Mouse (Mus musculus) kidney, adult 2 months (tissue): Measurements from ENCODE around the gene Ciita. TPM values are rescaled to one million over a fixed set of nuclear protein-coding genes. Genes with fewer than 3 reads are reported as not detected.

Experiments used
- DNase-seq: peaks from one replicate; pipeline ENCODE4 v3.0.0; 2021
- H3K27ac ChIP-seq: fragments of 200-500 bp; 2 replicates; pipeline ENCODE4 v1.5.1; 2012; ENCODE audit warnings: low read depth, low read length, control low read depth, inconsistent platforms; ENCODE audit not compliant: insufficient read depth
- H3K27me3 ChIP-seq: fragments of 200-500 bp; replicated peaks from 2 replicates; pipeline ENCODE4 v1.6.1; 2012; ENCODE audit warnings: mild to moderate bottlenecking, moderate library complexity, low read length, inconsistent platforms; ENCODE audit not compliant: control insufficient read depth, insufficient read depth
- H3K36me3 ChIP-seq: fragments of 200-500 bp; 2 replicates; pipeline ENCODE4 v1.6.1; 2012; ENCODE audit warnings: mild to moderate bottlenecking, moderate library complexity, low read length, inconsistent platforms; ENCODE audit not compliant: control insufficient read depth, insufficient read depth
- H3K4me1 ChIP-seq: fragments of 200-500 bp; 2 replicates; pipeline ENCODE4 v1.6.1; 2011; ENCODE audit warnings: low read length; ENCODE audit not compliant: control insufficient read depth, insufficient read depth
- H3K4me3 ChIP-seq: fragments of 200-500 bp; 2 replicates; pipeline ENCODE4 v1.5.1; 2011; ENCODE audit warnings: mild to moderate bottlenecking, low read depth, low read length, control low read depth; ENCODE audit not compliant: insufficient read depth
- CTCF ChIP-seq: fragments of 200-500 bp; conservative IDR thresholded peaks from 2 replicates; pipeline ENCODE4 v1.5.1; 2011; ENCODE audit warnings: low read depth, mild to moderate bottlenecking, control low read depth, low read length, moderate library complexity, mixed read lengths; ENCODE audit not compliant: insufficient read depth, insufficient read length
- POLR2A ChIP-seq: fragments of 200-500 bp; IDR thresholded peaks from one replicate; pipeline ENCODE4 v1.6.1; 2011; ENCODE audit warnings: low read depth, low read length, control low read depth
- WGBS: fragments of 180-500 bp; shearing (Covaris S2); methylation state at CpG from one replicate; pipeline ENCODE4 v1.1.7; 2018; 5-methylcytosine and 5-hydroxymethylcytosine counted together
- polyA plus RNA-seq: library from polyadenylated mRNA; depleted of rRNA; stranded (reverse); fragments of >200 nt; gene quantifications from 2 replicates; pipeline ENCODE4 v1.2.3, GENCODE M21; 2012

The Ciita gene
- polyA plus RNA-seq, 1 experiment = 5.3 TPM

- DNase-seq = peak; percentile 96
- Histone ChIP-seq H3K4me1 (peaks cover 36% of the 10 kb centered on the region), H3K27me3 (no peaks in the 10 kb centered on the region), H3K27ac (peak overlapping the region; percentile 46; the same call in 1 of the 2 replicates), H3K36me3 (no peaks in the 10 kb centered on the region), H3K4me3 (no peak overlapping the region)
- no peak for TF ChIP-seq CTCF
- TF ChIP-seq POLR2A = no peak
- WGBS = 18% methylated on average over 8 of the region's 8 CpGs
Observed at GRCm38 (mm10) chr16:10452445-10452896, 27.4 kb upstream of the Ciita start.

GRCm38 (mm10) chr16:10453872-10454582 is 25.8 kb upstream of the Ciita start:
- H3K4me1 ChIP-seq = peaks cover 33% of the 10 kb centered on the region
- no peak for TF ChIP-seq POLR2A
- TF ChIP-seq CTCF = no peak
- no peaks in the 10 kb centered on the region for H3K27me3 ChIP-seq
- DNase-seq = no peak
- WGBS = 74% methylated on average over 6 of the region's 6 CpGs
- H3K36me3 ChIP-seq = no peaks in the 10 kb centered on the region
- no peak overlapping the region for H3K27ac ChIP-seq
- no peak overlapping the region for H3K4me3 ChIP-seq

GRCm38 (mm10) chr16:10454583-10454974 is 25.3 kb upstream of the Ciita start:
- Histone ChIP-seq H3K4me3 (no peak overlapping the region), H3K27ac (no peak overlapping the region), H3K4me1 (peaks cover 27% of the 10 kb centered on the region), H3K36me3 (no peaks in the 10 kb centered on the region), H3K27me3 (no peaks in the 10 kb centered on the region)
- 42% methylated on average over 3 of the region's 3 CpGs for WGBS
- no peak for TF ChIP-seq CTCF
- peak; percentile 41 for DNase-seq

- TF ChIP-seq POLR2A (no peak), CTCF (no peak)
- Histone ChIP-seq H3K4me1 (peaks cover 5% of the 10 kb centered on the region), H3K36me3 (no peaks in the 10 kb centered on the region), H3K4me3 (no peak overlapping the region), H3K27me3 (no peaks in the 10 kb centered on the region), H3K27ac (no peak overlapping the region)
- WGBS = 84% methylated on average over 2 of the region's 2 CpGs
- no peak for DNase-seq
Observed at GRCm38 (mm10) chr16:10460188-10460587, 19.7 kb upstream of the Ciita start.

GRCm38 (mm10) chr16:10461178-10461577 is 18.7 kb upstream of the Ciita start:
- Histone ChIP-seq H3K4me1 (peaks cover 4% of the 10 kb centered on the region; the same call in 1 of the 2 replicates), H3K4me3 (no peak overlapping the region), H3K27me3 (no peaks in the 10 kb centered on the region), H3K27ac (no peak overlapping the region), H3K36me3 (no peaks in the 10 kb centered on the region)
- no peak for DNase-seq
- 83% methylated on average over 2 of the region's 2 CpGs for WGBS
- TF ChIP-seq CTCF = no peak
- no peak for TF ChIP-seq POLR2A

GRCm38 (mm10) chr16:10465011-10465681 is 14.7 kb upstream of the Ciita start:
- DNase-seq = peak; percentile 79
- 16% methylated on average over 4 of the region's 4 CpGs for WGBS
- Histone ChIP-seq H3K4me1 (peaks cover 4% of the 10 kb centered on the region; the same call in 1 of the 2 replicates), H3K36me3 (no peaks in the 10 kb centered on the region), H3K27me3 (no peaks in the 10 kb centered on the region), H3K27ac (no peak overlapping the region), H3K4me3 (no peak overlapping the region)
- TF ChIP-seq POLR2A = no peak
- TF ChIP-seq CTCF = no peak

- Histone ChIP-seq H3K27me3 (no peaks in the 10 kb centered on the region), H3K4me3 (no peak overlapping the region), H3K4me1 (peaks cover 4% of the 10 kb centered on the region; the same call in 1 of the 2 replicates), H3K27ac (no peak overlapping the region), H3K36me3 (no peaks in the 10 kb centered on the region)
- 35% methylated on average over 11 of the region's 11 CpGs for WGBS
- DNase-seq = no peak
- TF ChIP-seq CTCF (no peak), POLR2A (no peak)
Observed at GRCm38 (mm10) chr16:10467391-10468107, 12.3 kb upstream of the Ciita start.
